Mouse (Mus musculus) testis, adult 2 months (tissue): ENCODE data around the gene Plaur.

Experiments
- CTCF ChIP-seq: fragments of 200-500 bp; IDR thresholded peaks from 2 replicates; pipeline ENCODE4 v1.5.1; 2012; ENCODE audit warnings: low read depth, mild to moderate bottlenecking, inconsistent platforms, low read length, moderate library complexity; ENCODE audit not compliant: control insufficient read depth, insufficient read depth, insufficient replicate concordance
- POLR2A ChIP-seq: fragments of 200-500 bp; IDR thresholded peaks from 2 replicates; pipeline ENCODE4 v1.6.1; 2012; ENCODE audit warnings: low read depth, mild to moderate bottlenecking, inconsistent platforms, low read length, moderate library complexity; ENCODE audit not compliant: control insufficient read depth

GRCm38 (mm10) chr7:24423107-24423763 is 39.0 kb upstream of the Plaur start:
- TF ChIP-seq CTCF, result no peak
- no peak for TF ChIP-seq POLR2A
